Mouse (Mus musculus) spleen, postnatal 0 days (tissue): ENCODE measurements around the gene H2-DMa. TPM values are rescaled to one million over a fixed set of nuclear protein-coding genes. Genes with fewer than 3 reads are reported as not detected.

Experiments
- polyA plus RNA-seq: library from polyadenylated mRNA; unstranded; fragments of >200 nt; fragmentation: Nextera tagmentation; extraction: Ambion mirVana; gene quantifications from 2 replicates; pipeline ENCODE4 v1.2.1, GENCODE M21; 2015

H2-DMa gene
- polyA plus RNA-seq = 19.0 and 25.7 TPM in 2 replicates

DNA sequence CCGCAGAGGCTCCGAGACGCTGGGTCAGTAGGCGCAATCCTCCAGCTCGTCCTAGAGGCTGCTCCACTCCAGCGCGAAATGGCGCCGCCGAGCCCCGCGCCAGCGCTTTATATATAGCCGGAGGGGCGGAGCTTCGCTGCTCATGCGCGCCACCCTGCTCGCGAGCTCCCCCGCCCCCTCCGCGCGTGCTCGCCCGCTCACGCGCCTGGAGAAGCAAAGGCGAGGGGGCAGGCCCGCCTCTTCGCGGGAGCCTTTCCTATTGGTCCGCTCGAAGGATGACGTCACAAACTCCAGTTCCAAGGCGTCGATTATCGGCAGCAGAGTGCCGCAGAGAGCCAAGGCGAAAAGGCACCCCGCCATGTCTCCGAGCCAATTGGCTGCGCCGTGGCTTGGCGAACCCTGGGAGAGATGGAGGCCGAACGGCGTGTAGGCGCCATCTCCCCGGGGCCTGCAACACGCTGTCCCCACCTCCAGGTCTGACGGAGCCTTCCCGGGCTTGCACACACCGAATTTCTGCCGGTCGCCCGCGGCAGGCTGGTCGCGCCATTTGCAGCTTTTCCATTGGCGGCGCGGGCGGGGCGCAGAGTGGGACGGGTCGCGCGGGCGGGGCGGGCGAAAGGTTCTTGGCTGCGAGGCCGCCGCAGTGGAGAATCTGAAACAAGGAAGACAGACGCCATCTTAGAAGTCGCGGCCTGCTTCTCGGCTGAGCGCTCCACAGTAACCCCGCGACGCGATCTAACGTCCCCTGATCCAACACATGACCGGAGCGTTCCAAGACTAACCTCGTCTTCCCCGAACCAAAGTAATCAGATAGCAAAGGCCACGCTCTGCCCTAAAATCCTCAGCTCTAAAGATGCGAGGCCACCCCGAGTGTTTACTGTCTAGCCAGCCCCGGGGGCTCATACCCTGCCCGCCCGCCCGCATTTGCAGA is at the start of gene H2-DMa:
H2-DMa (plus strand) TSS at position 293 of the 931 bp plus-strand sequence.

DNA sequence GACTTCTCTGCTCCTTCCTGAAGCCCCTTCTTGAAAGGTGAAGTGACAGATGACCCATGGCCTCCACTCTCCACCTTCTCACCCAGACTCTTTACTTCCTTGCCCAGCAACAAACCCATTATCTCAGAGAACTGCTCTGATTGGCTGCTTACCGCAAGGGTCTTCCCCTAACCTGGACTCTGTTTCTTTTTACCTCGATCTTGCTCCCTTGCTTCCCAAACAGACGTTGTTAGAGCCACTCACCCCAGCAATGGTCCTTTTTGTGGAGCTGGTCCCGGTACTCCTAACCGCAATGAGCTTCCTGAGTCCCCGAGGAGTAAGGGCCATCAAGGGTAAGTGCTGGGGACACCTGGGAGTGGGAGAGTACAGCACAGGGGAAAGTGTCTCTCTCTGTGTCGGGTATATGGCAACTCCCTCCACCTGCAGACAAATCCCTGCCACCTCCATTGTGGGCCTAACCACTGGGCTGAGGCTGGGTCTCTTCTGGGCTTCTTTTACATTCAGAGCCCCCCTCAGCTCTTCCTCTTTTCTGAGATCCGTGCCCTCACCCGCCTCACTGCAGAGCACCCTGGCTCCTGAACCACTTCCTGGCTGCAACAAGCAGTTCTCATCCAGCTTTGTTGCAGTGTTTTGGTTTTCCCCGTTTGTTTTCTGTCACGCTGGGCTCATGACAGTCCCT is 27.0 kb upstream of the H2-DMa start, which contains the start of gene H2-Oa:
H2-Oa (plus strand) TSS at position 144 of the 679 bp plus-strand sequence.

DNA sequence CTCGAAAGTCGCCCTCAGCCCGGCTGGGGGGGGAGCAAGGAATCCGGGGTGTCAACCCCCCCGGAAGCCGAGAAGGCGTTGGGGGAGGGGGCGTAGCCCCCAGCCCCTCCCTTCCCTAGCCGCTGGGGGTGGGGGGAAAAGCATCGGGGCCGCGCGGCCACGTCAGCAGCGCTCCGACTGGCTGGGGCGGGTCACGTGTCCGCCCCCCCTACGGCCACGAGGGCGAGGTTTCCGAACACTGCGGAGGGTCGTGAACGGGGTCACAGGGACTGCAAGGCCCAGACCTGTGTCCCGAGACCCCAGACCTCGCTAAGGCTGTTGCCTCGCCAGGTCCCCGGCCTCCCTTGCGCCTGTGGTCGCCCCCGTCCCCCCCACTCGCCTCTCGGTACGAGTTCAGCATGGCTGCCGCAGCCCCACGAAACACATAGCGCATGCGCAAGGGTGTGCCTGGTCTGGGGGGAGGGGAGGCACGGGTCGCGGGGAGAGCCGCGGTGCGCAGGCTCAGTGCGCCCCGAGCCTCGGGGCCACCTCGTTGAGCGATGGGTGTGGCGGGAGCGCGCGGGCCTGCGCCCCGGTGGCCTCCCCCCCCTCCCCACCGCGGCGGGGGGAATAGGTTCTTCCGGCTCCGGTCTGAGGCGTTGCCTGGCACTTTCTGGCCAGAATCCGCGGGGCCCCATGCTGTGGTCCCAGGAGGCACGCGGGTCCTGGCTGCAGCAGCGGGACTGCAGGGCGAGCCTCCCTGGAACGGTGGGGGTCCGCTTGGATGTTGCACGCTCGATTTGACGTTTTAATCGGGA is 3.0 kb downstream of the H2-DMa start, which contains the start of gene Brd2:
Brd2 (minus strand) TSS at position 447 of the 797 bp plus-strand sequence.

DNA sequence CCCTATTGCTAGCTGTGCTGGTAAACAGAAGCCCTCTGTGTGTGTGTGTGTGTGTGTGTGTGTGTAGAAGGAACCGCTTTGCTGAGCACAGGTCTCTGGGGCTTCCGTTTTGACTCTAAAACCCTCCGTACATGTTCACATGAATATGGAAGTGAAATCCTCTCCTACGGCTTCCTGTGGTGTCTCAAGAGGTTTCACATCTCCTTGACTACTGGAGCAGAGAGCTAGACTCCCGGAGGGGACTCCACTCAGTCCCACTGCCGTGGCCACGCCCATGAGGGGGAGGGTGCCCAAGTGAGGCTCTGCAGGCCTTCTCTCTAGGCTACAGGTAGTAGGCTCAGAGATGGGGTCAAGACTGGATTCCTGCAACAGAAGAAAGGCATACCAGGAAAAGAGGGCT is 23.7 kb downstream of the H2-DMa start, which contains the start of gene H2-DMb2:
H2-DMb2 (plus strand) TSS at position 275 of the 400 bp plus-strand sequence.

GRCm38 (mm10) chr17:34152923-34153322 is 33.6 kb downstream of the H2-DMa start, which contains the start of gene H2-DMb1:
Gene H2-DMb1 (plus strand): TSS chr17:34153072.

DNA sequence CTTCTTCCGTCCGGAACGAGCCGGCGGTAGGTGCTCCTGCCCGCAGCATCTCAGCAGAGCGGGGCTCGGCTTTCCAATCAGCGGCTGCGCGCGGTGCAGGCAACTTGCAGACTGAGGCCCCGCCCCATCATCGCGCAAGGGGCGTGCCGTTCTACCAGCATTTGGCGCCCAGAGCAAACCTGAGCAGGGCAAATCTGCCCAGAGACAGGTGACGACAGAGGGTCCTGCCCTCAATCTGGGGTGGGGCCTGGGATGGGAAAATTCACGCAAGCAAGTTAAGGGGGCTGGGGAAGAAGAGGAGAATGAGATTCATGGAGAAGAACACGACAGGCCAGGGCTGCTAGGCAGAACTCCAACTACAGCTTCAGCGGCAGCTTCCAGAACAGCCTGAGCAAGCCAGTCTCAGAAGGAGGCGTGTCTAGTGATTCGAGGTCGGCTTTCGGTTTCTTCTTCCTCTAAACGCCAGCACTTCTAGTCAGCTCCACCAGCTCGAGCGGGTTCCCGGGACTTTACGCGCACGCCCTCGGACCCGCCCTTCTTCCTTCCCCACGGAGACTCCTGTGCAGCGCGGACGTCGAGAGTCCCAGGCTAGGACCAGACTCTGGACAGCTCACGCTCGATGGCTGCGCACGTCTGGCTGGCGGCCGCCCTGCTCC is 68.0 kb downstream of the H2-DMa start, which contains the start of the genes Tap1 and Psmb9:
Tap1 (plus strand) TSS at position 293 of the 656 bp plus-strand sequence.
Psmb9 (minus strand) TSS at position 504 of the 656 bp plus-strand sequence.

Other genes with a start within 250 kb of the H2-DMa start
- not detected in 2 replicates for gene Gm7029, start 245.7 kb upstream of the H2-DMa start, polyA plus RNA-seq
- 7.4 and 8.4 TPM in 2 replicates for gene Kifc1, start 228.9 kb upstream of the H2-DMa start, polyA plus RNA-seq
- 0.77 and 1.2 TPM in 2 replicates for gene Platr17, start 214.4 kb upstream of the H2-DMa start, polyA plus RNA-seq
- gene Daxx, start 210.1 kb upstream of the H2-DMa start, polyA plus RNA-seq = 27.0 and 29.1 TPM in 2 replicates
- gene Tapbp, start 203.6 kb upstream of the H2-DMa start, polyA plus RNA-seq = 70.3 and 83.6 TPM in 2 replicates
- gene Zbtb22, start 203.6 kb upstream of the H2-DMa start, polyA plus RNA-seq = 11.8 and 12.6 TPM in 2 replicates
- gene Rgl2, start 190.0 kb upstream of the H2-DMa start, polyA plus RNA-seq = 16.8 and 22.9 TPM in 2 replicates
- 147 and 152 TPM in 2 replicates for gene Pfdn6, start 179.2 kb upstream of the H2-DMa start, polyA plus RNA-seq
- gene Wdr46, start 178.9 kb upstream of the H2-DMa start, polyA plus RNA-seq = 20.6 and 20.9 TPM in 2 replicates
- gene B3galt4, start 168.1 kb upstream of the H2-DMa start, polyA plus RNA-seq = 3.7 and 4.2 TPM in 2 replicates
- 25.5 and 27.2 TPM in 2 replicates for gene Vps52, start 163.7 kb upstream of the H2-DMa start, polyA plus RNA-seq
- 2,156 and 2,219 TPM in 2 replicates for gene Rps18, start 163.5 kb upstream of the H2-DMa start, polyA plus RNA-seq
- 186 and 228 TPM in 2 replicates for gene H2-K1, start 119.2 kb upstream of the H2-DMa start, polyA plus RNA-seq
- gene Ring1, start 94.9 kb upstream of the H2-DMa start, polyA plus RNA-seq = 8.9 and 11.6 TPM in 2 replicates
- 36.1 and 46.0 TPM in 2 replicates for gene H2-Ke6, start 91.5 kb upstream of the H2-DMa start, polyA plus RNA-seq
- 58.1 and 68.4 TPM in 2 replicates for gene Slc39a7, start 87.9 kb upstream of the H2-DMa start, polyA plus RNA-seq
- 26.4 and 30.3 TPM in 2 replicates for gene Rxrb, start 87.7 kb upstream of the H2-DMa start, polyA plus RNA-seq
- gene Col11a2, start 80.1 kb upstream of the H2-DMa start, polyA plus RNA-seq = 0.32 and 0.93 TPM in 2 replicates
- gene H2-Oa, start 27.2 kb upstream of the H2-DMa start, polyA plus RNA-seq = 2.5 and 4.4 TPM in 2 replicates
- 56.4 and 65.3 TPM in 2 replicates for gene Brd2, start 3.1 kb downstream of the H2-DMa start, polyA plus RNA-seq
- gene H2-DMb2, start 23.8 kb downstream of the H2-DMa start, polyA plus RNA-seq = 4.8 and 5.6 TPM in 2 replicates
- gene H2-DMb1, start 33.5 kb downstream of the H2-DMa start, polyA plus RNA-seq = 4.4 and 8.9 TPM in 2 replicates
- gene Tap1, start 68.0 kb downstream of the H2-DMa start, polyA plus RNA-seq = 15.1 and 20.2 TPM in 2 replicates
- 33.4 and 43.3 TPM in 2 replicates for gene Psmb9, start 68.2 kb downstream of the H2-DMa start, polyA plus RNA-seq
- gene Psmb8, start 78.2 kb downstream of the H2-DMa start, polyA plus RNA-seq = 65.0 and 89.6 TPM in 2 replicates
- 21.0 and 29.0 TPM in 2 replicates for gene Tap2, start 84.0 kb downstream of the H2-DMa start, polyA plus RNA-seq
- 2.4 and 3.9 TPM in 2 replicates for gene H2-Ob, start 119.4 kb downstream of the H2-DMa start, polyA plus RNA-seq
- gene H2-Ab1, start 138.1 kb downstream of the H2-DMa start, polyA plus RNA-seq = 61.1 and 90.6 TPM in 2 replicates
- 36.2 and 55.0 TPM in 2 replicates for gene H2-Aa, start 168.3 kb downstream of the H2-DMa start, polyA plus RNA-seq
- gene H2-Eb1, start 186.3 kb downstream of the H2-DMa start, polyA plus RNA-seq = 23.4 and 39.6 TPM in 2 replicates
- 0.07 and 0.08 TPM in 2 replicates for gene H2-Eb2, start 206.1 kb downstream of the H2-DMa start, polyA plus RNA-seq
- 0.20 and 0.27 TPM in 2 replicates for gene Btnl2, start 235.3 kb downstream of the H2-DMa start, polyA plus RNA-seq